Mouse (Mus musculus) cortical plate, adult 2 months (tissue): Measurements from ENCODE around the gene N4bp1.

Experiments used
- CTCF ChIP-seq: fragments of 200-500 bp; IDR thresholded peaks from 2 replicates; pipeline ENCODE4 v1.5.1; 2011; ENCODE audit warnings: mild to moderate bottlenecking, control low read depth, low read length; ENCODE audit not compliant: insufficient read depth; ENCODE audit errors: extremely low read depth
- POLR2A ChIP-seq: fragments of 200-500 bp; IDR thresholded peaks from 2 replicates; pipeline ENCODE4 v1.6.1; 2011; ENCODE audit warnings: mild to moderate bottlenecking, low read length, control low read depth; ENCODE audit not compliant: insufficient read depth; ENCODE audit errors: extremely low read depth

- no peak for TF ChIP-seq POLR2A
- no peak for TF ChIP-seq CTCF
Observed at GRCm38 (mm10) chr8:86779207-86779606, 105.9 kb downstream of the N4bp1 start.
